Mouse (Mus musculus): Measurements from ENCODE around the gene Thumpd3. TPM values are rescaled to one million over a fixed set of nuclear protein-coding genes. Genes with fewer than 3 reads are reported as not detected.

Gene Thumpd3
- polyA plus RNA-seq, 1 experiment from 2014 or later: 32.4 TPM

DNA sequence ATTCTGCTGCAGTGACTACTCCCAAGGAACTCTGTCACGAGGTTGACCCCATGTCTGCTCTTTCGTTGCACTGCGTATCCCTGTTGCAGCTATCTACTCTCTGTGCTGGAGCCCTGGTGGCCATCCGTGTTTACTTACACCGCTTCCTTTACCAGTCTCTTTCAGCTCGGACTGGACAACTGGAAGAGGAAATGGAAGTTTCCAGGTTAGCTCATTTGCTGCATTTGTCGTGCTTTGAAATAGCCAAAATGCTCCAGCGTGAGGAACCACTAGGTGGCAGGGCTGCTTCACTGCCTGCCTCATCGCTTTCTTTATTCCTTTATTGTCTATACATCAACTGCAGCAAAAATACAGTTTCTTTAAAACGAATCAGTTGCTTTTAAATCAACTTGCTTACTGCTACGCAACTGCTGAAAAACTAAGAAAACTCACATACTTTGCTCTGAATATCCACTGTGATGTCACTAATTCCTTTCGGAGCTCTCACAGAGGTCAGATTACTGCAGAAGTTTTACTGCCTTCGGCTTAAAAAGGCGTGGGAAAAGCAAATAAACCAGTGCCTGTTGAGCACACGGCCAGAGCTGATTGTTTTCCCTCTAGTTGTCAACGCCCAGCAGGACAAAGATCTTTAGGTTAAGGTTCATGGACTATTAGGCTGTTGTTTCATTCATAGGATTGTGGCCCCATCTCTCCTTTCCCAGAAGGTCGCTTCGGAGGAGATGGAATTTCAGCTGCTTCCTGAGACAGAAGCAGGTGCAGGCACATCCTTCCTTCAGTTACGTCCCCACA lies 7.9 kb upstream of the Thumpd3 start:
- no peaks in the 10 kb centered on the region for H3K36me3 ChIP-seq
- H3K9me3 ChIP-seq (replicated peaks): no peaks in the 10 kb centered on the region
- H3K27me3 ChIP-seq: no peaks in the 10 kb centered on the region
- no peak for ATAC-seq (replicated peaks; ENCODE audit: insufficient number of reproducible peaks, insufficient read depth, low FRiP score, low read depth)
- WGBS: 10% methylated on average over 19 of the region's 19 CpGs
- peaks cover 9% of the 10 kb centered on the region for H3K4me1 ChIP-seq (replicated peaks)
- H3K4me2 ChIP-seq: peak overlapping the region; percentile 54
- H3K9ac ChIP-seq: 0 out of 2 replicates have a peak overlapping the region, but pooled peaks have one; percentile 2
- no peak overlapping the region for H3K27ac ChIP-seq
- peak overlapping the region; percentile 24; the same call in 1 of the 2 replicates for H3K4me3 ChIP-seq

DNA sequence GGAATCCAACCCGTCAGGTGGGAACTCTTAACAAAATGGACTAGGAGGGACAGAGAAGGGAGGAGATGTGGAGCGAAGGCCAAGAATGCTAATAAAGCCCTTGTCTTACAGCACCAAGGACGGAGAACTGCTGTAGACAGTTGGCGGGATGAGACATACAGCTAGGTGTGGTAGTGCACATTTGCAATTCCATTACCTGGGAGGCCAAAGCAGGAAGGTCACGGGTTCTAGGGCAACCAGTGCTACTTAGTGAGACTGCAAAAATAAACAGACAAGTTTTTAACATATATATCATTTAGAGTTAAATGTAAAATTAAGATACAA lies 7.3 kb upstream of the Thumpd3 start:
- WGBS: 53% methylated on average over 5 of the region's 5 CpGs
- H3K27ac ChIP-seq: no peak overlapping the region
- H3K9ac ChIP-seq: 0 out of 2 replicates have a peak overlapping the region, but pooled peaks have one; percentile 2
- no peaks in the 10 kb centered on the region for H3K27me3 ChIP-seq
- no peaks in the 10 kb centered on the region for H3K36me3 ChIP-seq
- no peaks in the 10 kb centered on the region for H3K9me3 ChIP-seq (replicated peaks)
- H3K4me1 ChIP-seq (replicated peaks): peaks cover 9% of the 10 kb centered on the region
- H3K4me3 ChIP-seq: peak overlapping the region; percentile 24; the same call in 1 of the 2 replicates
- peak overlapping the region; percentile 54; the same call in 1 of the 2 replicates for H3K4me2 ChIP-seq
- ATAC-seq (replicated peaks; ENCODE audit: insufficient number of reproducible peaks, insufficient read depth, low FRiP score, low read depth): no peak

DNA sequence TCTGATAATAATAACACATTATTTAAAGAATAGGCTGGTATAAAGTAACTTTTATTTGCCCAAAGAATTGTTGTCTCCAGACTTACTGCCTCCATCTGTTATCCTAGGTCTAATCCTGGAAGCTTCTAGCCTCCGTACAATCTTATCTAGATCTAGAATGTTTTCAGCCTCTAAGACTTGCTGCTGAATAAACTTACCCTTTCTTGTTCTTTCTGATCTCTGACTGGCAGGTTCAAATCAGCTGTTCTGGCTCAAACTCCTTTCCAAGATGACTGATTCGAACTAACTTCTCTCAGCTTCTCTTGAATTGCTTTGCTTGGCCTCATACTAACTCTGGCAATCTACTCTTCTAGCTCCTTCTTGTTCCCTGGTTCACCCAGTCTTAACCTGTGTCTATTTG lies 5.7 kb upstream of the Thumpd3 start:
- Histone ChIP-seq H3K4me2 (no peak overlapping the region), H3K4me3 (no peak overlapping the region), H3K27me3 (no peaks in the 10 kb centered on the region), H3K9me3 (replicated peaks) (no peaks in the 10 kb centered on the region), H3K36me3 (no peaks in the 10 kb centered on the region), H3K9ac (no peak overlapping the region), H3K27ac (no peak overlapping the region), H3K4me1 (replicated peaks) (peaks cover 12% of the 10 kb centered on the region)
- no peak for ATAC-seq (replicated peaks; ENCODE audit: insufficient number of reproducible peaks, insufficient read depth, low FRiP score, low read depth)
- WGBS: 70% methylated on average over 2 of the region's 2 CpGs

DNA sequence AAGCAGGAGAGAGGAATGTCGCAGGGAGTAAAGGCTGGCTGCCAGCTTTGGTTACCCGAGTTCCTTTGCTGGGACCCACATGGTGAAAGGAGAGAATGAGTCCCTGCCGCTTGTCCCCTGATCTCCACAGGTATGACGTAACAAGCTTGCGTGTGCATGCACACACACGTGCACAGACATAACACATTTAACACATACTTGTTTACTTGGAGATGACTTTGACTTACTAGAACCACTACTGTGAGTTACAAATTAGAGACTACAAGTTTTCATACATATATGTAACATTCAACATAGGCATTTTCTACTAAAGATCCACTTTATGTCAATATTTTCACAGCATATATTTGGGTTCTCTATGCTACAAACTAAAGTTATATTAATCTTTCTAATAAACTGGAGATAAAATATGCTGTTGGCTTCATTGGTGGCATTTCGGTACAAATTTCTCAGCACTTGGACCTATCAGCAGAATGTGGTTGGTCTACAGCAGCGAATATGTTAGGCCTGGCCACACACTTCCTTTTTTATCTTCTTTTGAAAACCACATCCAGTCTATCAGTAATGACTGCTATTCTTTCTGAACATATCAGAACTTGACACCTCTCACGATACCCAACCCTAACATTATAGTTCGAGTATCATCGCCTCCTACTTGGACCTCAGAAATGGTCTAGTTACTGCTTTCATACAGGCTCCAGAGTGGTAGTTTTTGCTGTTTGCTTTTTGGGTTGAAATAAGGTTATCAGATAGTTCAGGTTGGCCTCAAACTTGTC lies 4.6 kb upstream of the Thumpd3 start:
- no peak overlapping the region for H3K4me2 ChIP-seq
- H3K9me3 ChIP-seq (replicated peaks): no peaks in the 10 kb centered on the region
- H3K27ac ChIP-seq: no peak overlapping the region
- H3K4me1 ChIP-seq (replicated peaks): peaks cover 14% of the 10 kb centered on the region
- no peak overlapping the region for H3K4me3 ChIP-seq
- WGBS: 71% methylated on average over 11 of the region's 11 CpGs
- H3K9ac ChIP-seq: no peak overlapping the region
- ATAC-seq (replicated peaks; ENCODE audit: insufficient number of reproducible peaks, insufficient read depth, low FRiP score, low read depth): no peak
- no peaks in the 10 kb centered on the region for H3K36me3 ChIP-seq
- H3K27me3 ChIP-seq: no peaks in the 10 kb centered on the region

DNA sequence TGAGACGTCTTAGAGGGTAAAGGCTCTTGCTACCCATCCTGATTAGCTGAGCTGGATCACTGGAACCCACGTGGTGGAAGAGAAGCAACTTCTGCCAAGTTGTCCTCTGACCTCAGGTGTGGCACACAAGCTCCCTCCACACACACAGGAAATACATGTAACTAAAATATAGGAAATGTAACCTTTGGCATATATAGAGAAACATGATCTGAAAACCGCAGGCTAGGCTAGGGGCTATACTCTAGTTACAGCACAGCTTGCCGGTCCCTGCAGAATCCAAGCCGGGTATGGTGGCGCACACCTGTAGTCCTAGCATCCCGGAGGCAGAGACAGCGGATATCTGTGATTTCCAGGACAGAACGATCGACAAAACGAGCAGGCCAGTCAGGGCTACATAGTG lies 450 bp upstream of the Thumpd3 start:
- Histone ChIP-seq H3K4me1 (replicated peaks) (peaks cover 13% of the 10 kb centered on the region), H3K9me3 (replicated peaks) (no peaks in the 10 kb centered on the region), H3K4me3 (peak overlapping the region; percentile 78), H3K36me3 (peaks cover 16% of the 10 kb centered on the region), H3K9ac (peak overlapping the region; percentile 72), H3K4me2 (peak overlapping the region; percentile 76), H3K27ac (peak overlapping the region; percentile 93), H3K27me3 (no peaks in the 10 kb centered on the region)
- WGBS: 1% methylated on average over 11 of the region's 11 CpGs
- ATAC-seq (replicated peaks; ENCODE audit: insufficient number of reproducible peaks, insufficient read depth, low FRiP score, low read depth): peak; percentile 9; the same call in 1 of the 2 replicates

DNA sequence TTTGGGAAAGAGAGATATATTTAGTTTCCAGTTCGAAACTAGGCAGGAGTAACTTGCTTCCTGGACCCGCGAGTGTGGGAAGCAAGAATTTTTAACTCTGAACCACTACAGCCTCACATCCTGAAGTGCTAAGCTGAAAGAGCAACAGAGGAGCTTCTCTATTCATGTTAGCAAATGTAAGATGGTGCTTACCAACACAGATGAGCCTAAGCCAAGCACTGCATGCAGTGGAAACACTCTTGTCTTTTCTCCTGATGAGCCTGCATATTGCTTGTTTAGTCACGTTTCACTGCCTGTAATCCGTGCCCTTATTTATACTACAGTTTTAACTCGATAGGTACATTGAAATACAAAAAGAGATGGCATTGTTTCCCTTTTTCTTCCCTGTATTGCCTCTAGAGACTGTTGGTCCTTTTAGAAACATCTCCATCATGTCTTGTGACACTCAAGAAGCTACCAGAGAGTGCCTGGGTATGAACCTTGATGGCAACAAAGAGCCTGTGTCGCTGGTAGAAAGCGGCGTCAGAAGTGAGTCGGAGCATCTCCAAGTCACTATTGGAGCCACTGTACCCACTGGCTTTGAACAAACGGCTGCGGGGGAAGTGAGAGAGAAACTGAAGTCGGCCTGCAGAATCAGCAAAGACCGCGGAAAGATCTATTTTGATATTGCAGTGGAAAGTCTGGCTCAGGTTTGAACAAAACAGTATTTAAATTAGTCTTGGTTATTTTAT lies 1.2 kb downstream of the Thumpd3 start:
- WGBS: 50% methylated on average over 15 of the region's 15 CpGs
- Histone ChIP-seq H3K9me3 (replicated peaks) (no peaks in the 10 kb centered on the region), H3K27me3 (no peaks in the 10 kb centered on the region), H3K27ac (peak overlapping the region; percentile 93), H3K36me3 (peaks cover 24% of the 10 kb centered on the region), H3K4me1 (replicated peaks) (peaks cover 13% of the 10 kb centered on the region), H3K9ac (peak overlapping the region; percentile 72), H3K4me2 (peak overlapping the region; percentile 76), H3K4me3 (peak overlapping the region; percentile 78)
- ATAC-seq (replicated peaks; ENCODE audit: insufficient number of reproducible peaks, insufficient read depth, low FRiP score, low read depth): no peak

GRCm38 (mm10) chr6:113048371-113048770 lies 2.3 kb downstream of the Thumpd3 start:
- no peaks in the 10 kb centered on the region for H3K27me3 ChIP-seq
- no peak overlapping the region for H3K4me2 ChIP-seq
- peaks cover 24% of the 10 kb centered on the region for H3K36me3 ChIP-seq
- no peak overlapping the region for H3K4me3 ChIP-seq
- H3K9me3 ChIP-seq (replicated peaks): no peaks in the 10 kb centered on the region
- no peak for ATAC-seq (replicated peaks; ENCODE audit: insufficient number of reproducible peaks, insufficient read depth, low FRiP score, low read depth)
- no peak overlapping the region for H3K27ac ChIP-seq
- no peak overlapping the region for H3K9ac ChIP-seq
- WGBS: 88% methylated on average over 2 of the region's 2 CpGs
- H3K4me1 ChIP-seq (replicated peaks): peaks cover 13% of the 10 kb centered on the region

DNA sequence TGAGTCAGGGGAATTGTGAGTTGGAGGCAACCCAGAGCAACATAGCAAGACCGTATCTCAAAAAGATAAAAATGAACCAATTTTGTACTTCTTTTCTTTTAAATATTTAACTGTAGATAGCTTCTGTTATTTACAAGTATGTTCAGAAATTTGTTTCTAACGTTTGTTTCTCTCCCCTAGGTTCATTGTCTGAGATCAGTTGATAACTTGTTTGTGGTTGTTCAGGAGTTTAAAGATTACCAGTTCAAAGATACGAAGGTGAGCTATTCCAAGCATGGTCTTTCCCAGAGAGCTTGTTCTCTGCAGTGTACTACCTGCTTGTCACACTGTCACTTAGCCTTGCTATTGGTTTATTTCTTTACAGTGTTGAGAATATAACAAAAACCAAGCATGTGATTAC lies 3.1 kb downstream of the Thumpd3 start:
- H3K4me1 ChIP-seq (replicated peaks): peaks cover 13% of the 10 kb centered on the region
- H3K27ac ChIP-seq: no peak overlapping the region
- H3K4me3 ChIP-seq: no peak overlapping the region
- H3K9me3 ChIP-seq (replicated peaks): no peaks in the 10 kb centered on the region
- 87% methylated on average over 3 of the region's 3 CpGs for WGBS
- H3K9ac ChIP-seq: no peak overlapping the region
- H3K4me2 ChIP-seq: no peak overlapping the region
- no peaks in the 10 kb centered on the region for H3K27me3 ChIP-seq
- H3K36me3 ChIP-seq: peaks cover 24% of the 10 kb centered on the region
- ATAC-seq (replicated peaks; ENCODE audit: insufficient number of reproducible peaks, insufficient read depth, low FRiP score, low read depth): no peak

DNA sequence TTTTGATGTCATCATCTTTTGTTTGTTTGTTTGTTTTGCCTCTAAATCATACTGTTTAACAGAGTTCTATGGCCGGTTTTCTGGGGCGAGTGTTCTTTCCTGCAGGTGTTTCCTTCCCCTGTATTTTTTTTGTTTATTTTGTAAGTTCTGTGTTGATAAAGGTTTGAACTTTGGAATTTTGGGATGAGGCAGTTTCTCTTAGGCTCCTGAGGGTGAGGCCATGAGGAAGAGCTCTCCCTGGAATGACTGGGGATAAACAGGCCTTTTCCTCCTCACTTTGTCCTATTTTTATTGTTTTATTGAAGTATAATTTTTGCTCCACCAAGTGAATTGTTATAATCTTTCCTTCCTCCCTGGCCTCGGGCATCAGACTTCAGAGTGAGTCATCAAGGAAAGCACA lies 6.9 kb downstream of the Thumpd3 start:
- Histone ChIP-seq H3K4me3 (no peak overlapping the region), H3K4me2 (no peak overlapping the region), H3K9ac (no peak overlapping the region), H3K4me1 (replicated peaks) (no peaks in the 10 kb centered on the region), H3K36me3 (peaks cover 45% of the 10 kb centered on the region), H3K27ac (no peak overlapping the region), H3K27me3 (no peaks in the 10 kb centered on the region), H3K9me3 (replicated peaks) (no peaks in the 10 kb centered on the region)
- no peak for ATAC-seq (replicated peaks; ENCODE audit: insufficient number of reproducible peaks, insufficient read depth, low FRiP score, low read depth)
- WGBS: 68% methylated on average over 3 of the region's 3 CpGs

DNA sequence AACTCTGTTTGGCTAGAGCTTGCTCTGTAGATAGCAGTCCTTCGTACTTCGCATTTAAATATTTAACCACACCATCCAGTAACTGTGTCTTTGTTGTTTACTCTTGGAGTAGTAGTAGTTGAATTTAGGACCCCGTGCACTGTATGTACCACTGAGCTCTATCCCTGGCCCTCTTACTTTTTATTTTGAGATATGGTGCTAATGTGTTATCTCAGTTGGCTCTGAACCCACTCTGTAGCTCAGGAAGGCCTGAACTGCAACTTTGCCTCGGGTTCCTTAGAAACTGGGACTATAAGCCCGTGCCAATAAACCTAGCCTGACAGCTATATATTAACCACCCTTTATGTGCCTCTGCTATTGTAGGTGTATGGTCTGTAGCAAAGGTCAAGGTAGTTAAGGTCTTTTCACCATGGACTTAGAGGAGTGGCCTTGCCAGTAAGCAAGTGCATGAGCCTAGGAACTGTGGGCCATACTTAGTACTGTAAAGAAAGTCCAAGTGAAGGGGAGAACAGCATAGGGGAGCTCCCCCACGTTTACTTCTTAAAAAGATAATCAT lies 8.6 kb downstream of the Thumpd3 start:
- Histone ChIP-seq H3K27me3 (no peaks in the 10 kb centered on the region), H3K9ac (no peak overlapping the region), H3K4me2 (no peak overlapping the region), H3K9me3 (replicated peaks) (no peaks in the 10 kb centered on the region), H3K36me3 (peaks cover 44% of the 10 kb centered on the region), H3K4me3 (no peak overlapping the region), H3K4me1 (replicated peaks) (no peaks in the 10 kb centered on the region), H3K27ac (no peak overlapping the region)
- no peak for ATAC-seq (replicated peaks; ENCODE audit: insufficient number of reproducible peaks, insufficient read depth, low FRiP score, low read depth)
- WGBS: 82% methylated on average over 6 of the region's 6 CpGs

Data from heart, embryonic 15.5 days (tissue).